Mouse (Mus musculus) spleen, postnatal 4 days (tissue): ENCODE data around the gene Olfr552.
"Not testable (repeated sequence)": the region's sequence is repeated elsewhere in the genome, so short reads cannot be mapped to it uniquely, and the experiment has no call there.

Source experiments
- DNase-seq, 2 experiments: peaks; one replicate each; pipeline ENCODE4 v3.0.0; 2022; ENCODE audit warnings: low spot score in 2 of 2

The Olfr552 gene

DNA sequence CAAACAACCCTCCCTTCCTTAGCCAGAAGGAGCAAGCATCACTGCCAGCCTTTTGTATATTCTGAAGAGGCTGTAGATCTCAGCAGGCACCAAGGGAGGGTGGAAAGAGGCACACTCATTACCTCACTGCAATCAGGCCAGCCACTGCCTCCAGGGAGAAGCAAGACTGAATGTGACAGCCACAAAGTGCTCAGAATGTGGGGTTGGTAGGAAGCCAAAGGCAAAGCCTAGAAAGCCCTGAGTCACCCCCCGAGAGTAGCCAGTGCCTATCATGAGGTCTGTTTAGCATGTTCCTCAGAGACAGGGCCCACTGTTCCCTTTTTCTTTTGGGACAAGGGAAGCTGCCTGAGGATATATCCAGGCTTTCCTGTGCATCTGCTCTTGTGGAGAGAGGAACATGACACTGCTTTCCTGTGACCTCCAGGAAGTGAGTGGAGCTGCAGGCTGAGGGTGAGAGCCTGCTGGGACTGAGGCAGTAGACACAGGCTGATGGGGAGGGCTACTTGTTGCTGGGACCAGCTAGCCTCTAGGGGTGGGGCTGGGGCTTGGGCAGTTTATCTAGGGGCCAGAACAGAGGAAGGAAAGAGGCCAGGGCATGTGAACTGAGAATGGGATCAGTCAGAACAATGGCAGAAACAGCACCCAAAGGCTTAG is at the start of gene Olfr552:
Gene Olfr552 (plus strand): TSS at position 393 of the 654 bp plus-strand sequence.
- DNase-seq = no peak

DNA sequence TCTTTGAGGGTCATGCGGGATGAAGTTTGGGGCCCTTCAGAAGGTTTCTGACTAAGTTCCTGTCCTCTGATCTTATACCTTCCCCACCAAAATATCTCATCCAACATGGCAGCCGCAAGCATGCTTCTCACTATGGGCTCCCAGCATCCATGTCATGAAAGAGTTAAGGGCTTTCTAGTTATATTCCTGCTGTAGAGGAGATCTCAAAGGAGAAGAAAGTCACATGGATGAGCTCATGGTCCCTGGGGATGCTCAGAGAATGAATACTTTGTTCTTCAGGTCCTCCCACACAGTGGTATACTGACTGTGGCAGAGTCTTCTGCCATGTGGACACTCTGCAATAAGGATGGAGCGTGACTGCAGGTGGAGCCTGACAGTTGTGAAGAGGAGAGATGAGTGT is 48.0 kb upstream of the Olfr552 start, which contains the start of gene Olfr549:
Gene Olfr549 (plus strand): TSS at position 301 of the 400 bp plus-strand sequence.
- DNase-seq = no peak

- no peak for DNase-seq
Measured at GRCm38 (mm10) chr7:102553279-102553678, 44.3 kb upstream of the Olfr552 start.

GRCm38 (mm10) chr7:102564999-102565997 is 32.3 kb upstream of the Olfr552 start, which contains the start of gene Trim21:
Gene Trim21, minus strand, starts transcription at chr7:102565486.
- peak; percentile 85 to 89 for DNase-seq

- no peak for DNase-seq
Measured at GRCm38 (mm10) chr7:102566219-102566618, 31.4 kb upstream of the Olfr552 start.

DNA sequence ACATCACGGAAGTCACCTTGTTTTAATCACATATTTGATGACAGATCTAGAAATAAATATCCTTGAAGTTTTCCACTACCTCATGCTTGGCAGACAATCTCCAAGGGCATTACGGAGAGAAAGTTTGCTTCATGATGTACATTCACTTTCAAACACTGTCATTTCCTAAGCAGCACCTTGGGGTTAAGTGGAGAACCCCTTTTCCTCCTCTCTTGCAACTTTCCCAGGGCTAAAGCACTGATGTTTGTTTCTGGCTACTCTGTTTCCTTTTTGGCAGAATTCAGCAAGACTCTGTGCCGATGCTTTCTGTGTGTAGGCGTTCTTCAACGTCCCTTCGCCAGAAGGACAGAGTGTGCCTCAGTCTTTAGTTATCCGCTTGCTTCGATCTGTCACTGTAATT is 26.4 kb upstream of the Olfr552 start, which contains the start of gene Olfr550:
Gene Olfr550 (plus strand): TSS at position 301 of the 400 bp plus-strand sequence.
- DNase-seq = no peak

DNA sequence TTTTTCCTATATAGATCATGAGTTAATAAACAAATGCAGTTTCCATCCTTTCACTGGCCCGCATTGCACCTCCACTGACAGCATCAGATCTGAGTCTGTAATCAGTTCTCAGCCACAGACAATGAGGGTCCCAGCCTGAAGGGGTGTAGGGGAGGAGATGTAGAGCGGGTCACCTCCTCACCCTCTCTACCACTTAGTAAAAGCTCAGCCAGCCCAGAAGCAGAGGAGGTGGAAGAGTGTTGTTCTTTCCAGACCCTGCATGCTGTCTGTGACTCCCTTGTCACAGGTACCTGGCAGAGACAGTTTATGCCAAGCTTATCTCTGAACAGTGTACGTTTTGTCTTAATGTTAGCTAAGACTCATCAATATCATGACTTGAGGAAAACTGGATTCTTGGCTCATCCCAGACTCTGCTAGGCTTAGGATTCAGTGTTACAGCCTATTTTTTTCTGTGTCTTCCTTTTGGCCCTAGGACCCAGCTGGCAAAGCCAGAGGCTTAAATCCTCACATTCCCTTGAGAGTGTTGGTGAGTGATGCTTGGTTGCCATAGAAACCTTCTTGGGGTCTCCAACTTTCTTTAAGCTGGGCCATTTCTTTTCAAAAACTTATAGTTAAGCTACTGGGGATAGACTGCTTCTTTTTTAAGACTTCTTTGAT is 24.3 kb upstream of the Olfr552 start:
- DNase-seq = no peak

DNA sequence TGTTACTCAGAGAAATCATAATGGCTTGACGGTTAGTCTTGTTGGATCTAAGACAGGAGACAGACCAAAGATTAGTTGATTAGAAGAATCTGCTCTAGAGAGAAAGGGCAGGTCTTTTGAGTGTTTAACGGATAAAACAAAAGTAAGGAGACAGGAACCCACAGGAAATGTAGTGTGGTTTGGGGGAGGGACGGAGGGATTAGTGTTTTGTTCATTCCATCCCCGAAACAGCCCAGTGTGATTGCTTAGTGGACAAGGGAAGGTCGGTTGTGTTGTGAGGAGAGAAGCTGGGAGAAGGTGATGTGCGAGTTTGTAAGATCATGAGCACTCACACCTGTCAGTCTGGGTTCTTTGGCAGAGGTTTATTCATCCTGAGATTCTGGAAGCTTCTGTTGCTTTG is 21.6 kb upstream of the Olfr552 start:
- DNase-seq = no peak

DNA sequence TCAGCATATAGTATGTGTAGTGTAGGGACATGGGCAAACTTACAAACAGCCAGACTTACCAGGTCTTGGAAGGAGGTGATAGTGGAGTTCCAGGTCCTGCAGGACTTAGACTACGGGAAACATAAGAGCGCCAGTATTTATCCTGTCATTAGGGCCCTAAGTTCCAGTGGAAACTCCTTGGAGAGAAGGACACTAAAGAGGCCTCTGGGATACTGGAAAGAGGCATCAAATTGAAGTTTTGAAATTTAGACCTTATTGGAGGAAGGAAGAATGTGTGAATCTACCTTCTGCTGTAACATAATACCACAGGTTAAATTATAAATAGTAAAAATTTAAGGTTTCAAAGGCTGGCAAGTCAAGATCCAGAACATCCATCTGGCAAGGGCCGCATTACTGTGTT is 5.8 kb upstream of the Olfr552 start, which contains the start of gene Olfr551:
Gene Olfr551 (minus strand): TSS at position 101 of the 400 bp plus-strand sequence.
- DNase-seq = no peak

- no peak for DNase-seq
Measured at GRCm38 (mm10) chr7:102618118-102618517, 20.5 kb downstream of the Olfr552 start, which contains the start of gene Olfr553. Gene Olfr553, minus strand, starts transcription at chr7:102618218.

DNA sequence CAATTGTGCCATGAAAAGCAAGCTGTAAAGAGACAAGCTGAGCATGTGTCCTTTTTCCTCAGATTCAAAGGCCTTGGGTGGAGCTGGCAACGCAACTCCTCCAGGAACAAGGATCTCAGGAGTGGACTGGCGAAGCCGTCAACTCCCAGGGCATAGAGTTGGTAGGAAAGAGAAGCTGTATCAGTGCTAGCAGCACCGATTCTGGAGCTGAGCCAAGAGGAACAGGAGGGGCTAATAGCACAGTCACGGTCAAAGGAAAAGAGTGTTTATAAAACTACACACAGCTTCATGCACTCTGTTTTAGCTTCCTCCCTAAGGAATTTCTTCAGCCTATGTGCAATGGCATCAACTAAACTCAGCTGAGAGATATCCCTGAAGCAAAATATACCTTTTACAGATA is 22.0 kb downstream of the Olfr552 start:
- DNase-seq = no peak

GRCm38 (mm10) chr7:102620368-102620767 is 22.8 kb downstream of the Olfr552 start:
- DNase-seq = not testable (repeated sequence)

DNA sequence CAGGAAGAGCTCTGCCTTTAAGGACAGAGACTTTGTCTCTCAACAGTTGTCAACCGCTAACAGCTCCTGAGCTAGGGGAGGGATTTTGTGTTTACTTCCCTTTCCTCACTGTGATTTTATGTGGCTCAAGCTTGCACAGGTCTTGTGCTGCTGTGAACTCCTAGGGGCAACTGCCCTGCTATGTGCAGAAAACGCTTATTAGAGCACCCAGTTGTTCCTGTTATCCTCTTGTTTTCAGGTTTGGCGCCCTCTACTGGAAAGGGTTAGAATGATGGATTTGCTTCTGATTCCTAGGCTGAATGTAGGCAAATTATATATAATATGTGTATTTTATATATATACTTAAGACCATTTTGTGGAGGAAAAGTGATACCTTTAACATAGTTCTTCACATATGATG is 39.1 kb downstream of the Olfr552 start:
- peak; percentile 22 to 72 for DNase-seq

GRCm38 (mm10) chr7:102638132-102638531 is 40.6 kb downstream of the Olfr552 start, which contains the start of gene Olfr554:
Gene Olfr554, plus strand, starts transcription at chr7:102638432.
- DNase-seq = no peak

- not testable (repeated sequence) for DNase-seq
Measured at GRCm38 (mm10) chr7:102644945-102645344, 47.4 kb downstream of the Olfr552 start.
